Mouse (Mus musculus) heart, postnatal 0 days (tissue): Measurements from ENCODE around the gene Hrc.

ENCODE experiments used
- CTCF ChIP-seq: IDR thresholded peaks from 2 replicates; pipeline ENCODE4 v1.5.1; 2016; ENCODE audit warnings: antibody characterized with exemption, control low read depth, low read depth
- EP300 ChIP-seq: IDR thresholded peaks from 2 replicates; pipeline ENCODE4 v1.6.1; 2016; ENCODE audit warnings: antibody characterized with exemption, low read depth

DNA sequence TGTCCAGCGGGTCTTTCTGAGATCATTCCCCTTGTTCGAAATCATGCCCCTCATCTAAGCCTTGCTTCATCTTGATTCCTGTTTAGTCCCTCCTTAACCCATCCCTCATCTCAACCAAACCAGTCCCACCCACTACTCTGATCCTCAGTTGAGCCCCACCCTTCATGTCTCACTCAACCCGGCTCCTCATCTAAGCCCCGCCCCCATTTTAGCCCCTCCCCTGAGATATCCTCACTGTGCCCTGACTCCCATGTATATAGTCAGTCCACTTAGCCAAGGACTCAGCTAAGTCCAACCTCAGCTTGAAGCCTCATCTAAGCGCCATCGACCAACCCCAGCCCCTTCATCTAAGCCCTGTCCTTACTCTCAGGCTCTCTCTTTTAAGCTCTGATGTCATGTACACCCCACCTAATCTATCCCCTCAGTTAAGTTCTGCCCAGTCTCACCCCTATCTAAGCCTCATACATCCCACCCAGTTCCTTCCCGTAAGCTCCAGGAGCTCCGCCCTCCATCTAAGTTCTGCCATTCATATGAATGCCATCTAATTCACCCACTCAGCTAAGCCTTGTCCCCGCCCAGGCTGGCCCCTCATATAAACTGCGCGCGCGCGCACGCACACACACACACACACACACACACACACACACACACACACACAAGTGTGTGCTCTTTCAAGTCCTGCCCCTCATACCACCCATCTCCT lies 20.4 kb downstream of the Hrc start:
- TF ChIP-seq EP300 = no peak
- TF ChIP-seq CTCF = no peak
